9 mouse cellular contexts compared by ENCODE assay signal in the genomic region with DNA sequence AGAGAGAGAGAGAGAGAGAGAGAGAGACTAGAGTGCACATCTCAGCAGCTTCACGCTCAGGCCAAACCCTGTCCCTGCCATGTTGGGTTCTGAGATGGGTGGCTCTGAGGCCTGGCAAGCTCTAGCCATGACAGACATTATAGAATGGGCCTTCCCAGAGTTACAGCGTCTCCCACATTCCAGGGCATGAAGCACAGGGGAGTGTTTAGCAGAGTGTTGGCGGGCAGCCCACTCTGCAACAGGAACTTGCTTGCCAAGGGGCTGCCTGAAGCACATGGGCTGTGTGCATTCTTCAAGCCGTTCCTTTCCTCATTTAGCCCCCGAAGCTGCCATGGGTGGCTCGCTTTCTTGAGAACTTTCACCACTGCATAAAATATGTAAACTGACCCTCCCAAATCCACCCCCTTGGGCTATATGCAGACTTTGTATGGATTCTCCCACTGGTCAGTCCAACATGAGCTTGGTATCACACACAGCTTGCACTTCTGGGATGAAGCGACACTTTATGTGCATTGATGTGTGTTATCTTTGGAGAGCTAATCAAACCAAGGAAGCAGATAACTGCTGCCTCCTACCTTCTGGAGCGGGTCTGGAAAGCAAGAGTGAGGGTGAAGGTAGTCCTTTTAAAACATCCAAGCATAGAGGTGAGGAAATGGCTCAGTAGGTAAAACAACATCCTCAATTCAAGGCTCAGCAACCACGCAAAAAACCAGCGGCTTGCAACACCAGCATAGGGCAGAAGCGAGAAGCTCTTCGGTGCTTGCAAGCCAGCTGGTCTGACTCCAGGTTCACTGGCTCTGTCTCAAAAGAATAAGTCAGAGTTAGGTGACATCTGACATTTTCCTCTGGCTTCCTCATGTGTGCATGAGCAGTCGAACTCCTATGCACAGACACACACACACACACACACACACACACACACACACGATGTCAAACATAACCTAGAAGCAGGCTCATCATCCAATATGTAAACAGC.
DNase-seq lines count a peak whose midpoint lies in the region; ATAC-seq and TF ChIP-seq lines count a peak whose summit lies in the region.
"Had no signal": no experiment of that assay in that cellular context is flagged by ENCODE, and none has a peak within 500 bp of the region (broad histone marks: within the 10 kb centered on the region; RNA-seq: fewer than 3 reads in every experiment).

No protein-coding gene starts in this region.

- H3K9me3 ChIP-seq in intestine, embryonic 15.5 days, result no peaks in the 10 kb centered on the region
- no peaks in the 10 kb centered on the region for H3K9me3 ChIP-seq in limb, embryonic 12.5 days
- H3K9me3 ChIP-seq: liver, embryonic 15.5 days had no signal

- H3K9ac ChIP-seq in intestine, embryonic 15.5 days, result no peak overlapping the region
- no peak overlapping the region for H3K9ac ChIP-seq in limb, embryonic 12.5 days (replicated peaks)
- H3K9ac ChIP-seq: liver, embryonic 15.5 days had no signal

- peak overlapping the region; percentile 77 for H3K27ac ChIP-seq in intestine, embryonic 15.5 days
- H3K27ac ChIP-seq in limb, embryonic 12.5 days, result peak overlapping the region; percentile 83
- H3K27ac ChIP-seq in thymus, adult 2 months (ENCODE audit: control insufficient read depth, insufficient read depth, low read length), result no peak overlapping the region
- H3K27ac ChIP-seq: liver, embryonic 15.5 days had no signal

- peaks cover 12% of the 10 kb centered on the region; the same call in 1 of the 2 replicates for H3K4me1 ChIP-seq in intestine, embryonic 15.5 days (replicated peaks)
- H3K4me1 ChIP-seq in limb, embryonic 12.5 days (replicated peaks), result peaks cover 16% of the 10 kb centered on the region
- H3K4me1 ChIP-seq in thymus, adult 2 months (replicated peaks; ENCODE audit: control insufficient read depth, insufficient read depth, low read length), result no peaks in the 10 kb centered on the region; the same call in 1 of the 2 replicates
- H3K4me1 ChIP-seq: liver, embryonic 15.5 days had no signal

- TF ChIP-seq CTCF in Patski (IDR thresholded peaks at IDR 0.05), result no peak
- TF ChIP-seq CTCF in thymus, adult 2 months (IDR thresholded peaks at IDR 0.05; ENCODE audit: borderline replicate concordance, control insufficient read depth, extremely low read depth, insufficient read depth, low read length, poor library complexity), result no peak

- CTCF ChIA-PET in Patski (lab: Charles Lee), result interaction anchor here (1.0 kb wide), 1 partner anchor 104 kb away, joined by 3 read pairs; no protein-coding TSS in a partner anchor

- peak; percentile 69 for ATAC-seq in Patski
- peak; percentile 82 for ATAC-seq in intestine, embryonic 15.5 days
- ATAC-seq in limb, embryonic 12.5 days (ENCODE audit: insufficient number of reproducible peaks, insufficient read depth, low FRiP score, low TSS enrichment, low read depth), result peak; percentile 63; the same call in 1 of the 2 replicates

- in situ Hi-C loops in Patski (cut with MboI; ENCODE audit: low pct_unique_long_range_greater_than_20kb), result no loop called here

- 52% methylated on average over 14 of the region's 14 CpGs for WGBS in intestine, embryonic 15.5 days
- WGBS in limb, embryonic 12.5 days, result 64% methylated on average over 14 of the region's 14 CpGs
- 49% methylated on average over 14 of the region's 14 CpGs for WGBS in thymus, adult 2 months

- H3K36me3 ChIP-seq in intestine, embryonic 15.5 days, result no peaks in the 10 kb centered on the region; the same call in 1 of the 2 replicates
- H3K36me3 ChIP-seq in limb, embryonic 12.5 days, result peaks cover 14% of the 10 kb centered on the region
- no peaks in the 10 kb centered on the region for H3K36me3 ChIP-seq in thymus, adult 2 months (ENCODE audit: control insufficient read depth, insufficient read depth, low read length)
- H3K36me3 ChIP-seq: liver, embryonic 15.5 days had no signal

- DNase-seq in Patski (ENCODE audit: low read depth, low spot score), result no peak
- DNase-seq in brain, embryonic 18.5 days (ENCODE audit: low read depth, low spot score), result peak; percentile 57
- peak; percentile 38 for DNase-seq in gonadal fat pad, adult 2 months (ENCODE audit: low read depth)
- peak; percentile 71 for DNase-seq in skeletal muscle tissue, adult 2 months (ENCODE audit: low read depth, low spot score)
- DNase-seq in thymus, adult 2 months, result no peak
- no peak for DNase-seq in spleen, postnatal 14 days (ENCODE audit: low spot score in 2 of 2)

- no peaks in the 10 kb centered on the region for H3K27me3 ChIP-seq in Patski
- H3K27me3 ChIP-seq in intestine, embryonic 15.5 days (replicated peaks), result no peaks in the 10 kb centered on the region
- no peaks in the 10 kb centered on the region for H3K27me3 ChIP-seq in limb, embryonic 12.5 days
- no peaks in the 10 kb centered on the region for H3K27me3 ChIP-seq in thymus, adult 2 months (ENCODE audit: control insufficient read depth, insufficient read depth, low read length)
- H3K27me3 ChIP-seq: liver, embryonic 15.5 days had no signal

- peak overlapping the region; percentile 1; the same call in 1 of the 2 replicates for H3K4me2 ChIP-seq in intestine, embryonic 15.5 days (replicated peaks)
- peak overlapping the region; percentile 9; the same call in 1 of the 2 replicates for H3K4me2 ChIP-seq in limb, embryonic 12.5 days
- H3K4me2 ChIP-seq: liver, embryonic 15.5 days had no signal

- no peak overlapping the region for H3K4me3 ChIP-seq in intestine, embryonic 15.5 days (replicated peaks)
- no peak overlapping the region for H3K4me3 ChIP-seq in limb, embryonic 12.5 days (replicated peaks)
- H3K4me3 ChIP-seq in thymus, adult 2 months (ENCODE audit: control insufficient read depth, insufficient read depth, low read length), result no peak overlapping the region
- H3K4me3 ChIP-seq: liver, embryonic 15.5 days had no signal

- POLR2A ChIA-PET in Patski (lab: Charles Lee), result interaction anchor here (0.6 to 1.1 kb wide), 2 partner anchors 11 to 54 kb away, joined by 3 to 4 read pairs; no protein-coding TSS in a partner anchor

- no peak for TF ChIP-seq POLR2A in thymus, adult 2 months (IDR thresholded peaks at IDR 0.05; ENCODE audit: control insufficient read depth, extremely low read depth, insufficient read depth, low read length, poor library complexity)

Comparison
In these comparisons a context has a peak if more than half of its experiments do, and no peak if none do; other contexts are left out.
1. DNase-seq: peak in brain, embryonic 18.5 days (single experiment), gonadal fat pad, adult 2 months (single experiment) and skeletal muscle tissue, adult 2 months (single experiment); none in Patski (single experiment), thymus, adult 2 months (single experiment) and spleen, postnatal 14 days (0 of 2).
2. Peak in every context shown above with its lines, with median percentiles within 50 percentile points of each other: ATAC-seq.